Mouse (Mus musculus) hindbrain, embryonic 11.5 days (tissue): ENCODE measurements around the gene Nr1d2. TPM values are rescaled to one million over a fixed set of nuclear protein-coding genes. Genes with fewer than 3 reads are reported as not detected.
A peak's percentile ranks its signal among the peaks of the same experiment; 100 is the strongest.

Experiments used
- ATAC-seq: fragments of 200-750 bp; cut with Nextera tagmentation; 2 replicates; pipeline ENCODE4 v1.8.0; 2017; ENCODE audit warnings: mild to moderate bottlenecking, moderate TSS enrichment, moderate library complexity; ENCODE audit not compliant: low FRiP score
- DNase-seq: peaks from one replicate; pipeline ENCODE4 v3.0.0-alpha.2; 2015; ENCODE audit warnings: low spot score
- H3K27ac ChIP-seq: fragments of 300-500 bp; sonication (generic); 2 replicates; pipeline ENCODE4 v1.5.1; 2014; ENCODE audit warnings: mild to moderate bottlenecking, low read depth, low read length
- H3K27me3 ChIP-seq: fragments of 300-500 bp; sonication (generic); 2 replicates; pipeline ENCODE4 v1.6.1; 2014; ENCODE audit warnings: mild to moderate bottlenecking, low read length, moderate library complexity, mixed read lengths; ENCODE audit not compliant: control insufficient read depth, insufficient read depth
- H3K36me3 ChIP-seq: fragments of 300-500 bp; sonication (generic); 2 replicates; pipeline ENCODE4 v1.6.1; 2014; ENCODE audit warnings: mild to moderate bottlenecking, low read length, moderate library complexity, mixed read lengths; ENCODE audit not compliant: control insufficient read depth, insufficient read depth
- H3K4me1 ChIP-seq: fragments of 300-500 bp; sonication (generic); replicated peaks from 2 replicates; pipeline ENCODE4 v1.6.1; 2014; ENCODE audit warnings: low read length, mixed read lengths; ENCODE audit not compliant: control insufficient read depth, insufficient read depth
- H3K4me2 ChIP-seq: fragments of 300-500 bp; sonication (generic); replicated peaks from 2 replicates; pipeline ENCODE4 v1.6.1; 2014; ENCODE audit warnings: mild to moderate bottlenecking, low read depth, low read length
- H3K4me3 ChIP-seq: fragments of 300-500 bp; sonication (generic); 2 replicates; pipeline ENCODE4 v1.5.1; 2014; ENCODE audit warnings: low read depth, low read length
- H3K9ac ChIP-seq: fragments of 300-500 bp; sonication (generic); 2 replicates; pipeline ENCODE4 v1.6.1; 2014; ENCODE audit warnings: low read depth, low read length
- H3K9me3 ChIP-seq: fragments of 300-500 bp; sonication (generic); 2 replicates; pipeline ENCODE4 v1.6.1; 2016; ENCODE audit warnings: low read length; ENCODE audit not compliant: control insufficient read depth
- WGBS: fragments of 180-500 bp; shearing (Covaris S2); extraction: QIAGEN DNeasy Blood & Tissue Kit; methylation state at CpG from one replicate; pipeline ENCODE4 v1.1.7; 2014; 5-methylcytosine and 5-hydroxymethylcytosine counted together
- polyA plus RNA-seq: library from polyadenylated mRNA; unstranded; fragments of >200 nt; fragmentation: Nextera tagmentation; extraction: Ambion mirVana; gene quantifications from 2 replicates; pipeline ENCODE4 v1.2.1, GENCODE M21; 2014

Nr1d2 gene
- 4.3 and 4.8 TPM in 2 replicates for polyA plus RNA-seq

DNA sequence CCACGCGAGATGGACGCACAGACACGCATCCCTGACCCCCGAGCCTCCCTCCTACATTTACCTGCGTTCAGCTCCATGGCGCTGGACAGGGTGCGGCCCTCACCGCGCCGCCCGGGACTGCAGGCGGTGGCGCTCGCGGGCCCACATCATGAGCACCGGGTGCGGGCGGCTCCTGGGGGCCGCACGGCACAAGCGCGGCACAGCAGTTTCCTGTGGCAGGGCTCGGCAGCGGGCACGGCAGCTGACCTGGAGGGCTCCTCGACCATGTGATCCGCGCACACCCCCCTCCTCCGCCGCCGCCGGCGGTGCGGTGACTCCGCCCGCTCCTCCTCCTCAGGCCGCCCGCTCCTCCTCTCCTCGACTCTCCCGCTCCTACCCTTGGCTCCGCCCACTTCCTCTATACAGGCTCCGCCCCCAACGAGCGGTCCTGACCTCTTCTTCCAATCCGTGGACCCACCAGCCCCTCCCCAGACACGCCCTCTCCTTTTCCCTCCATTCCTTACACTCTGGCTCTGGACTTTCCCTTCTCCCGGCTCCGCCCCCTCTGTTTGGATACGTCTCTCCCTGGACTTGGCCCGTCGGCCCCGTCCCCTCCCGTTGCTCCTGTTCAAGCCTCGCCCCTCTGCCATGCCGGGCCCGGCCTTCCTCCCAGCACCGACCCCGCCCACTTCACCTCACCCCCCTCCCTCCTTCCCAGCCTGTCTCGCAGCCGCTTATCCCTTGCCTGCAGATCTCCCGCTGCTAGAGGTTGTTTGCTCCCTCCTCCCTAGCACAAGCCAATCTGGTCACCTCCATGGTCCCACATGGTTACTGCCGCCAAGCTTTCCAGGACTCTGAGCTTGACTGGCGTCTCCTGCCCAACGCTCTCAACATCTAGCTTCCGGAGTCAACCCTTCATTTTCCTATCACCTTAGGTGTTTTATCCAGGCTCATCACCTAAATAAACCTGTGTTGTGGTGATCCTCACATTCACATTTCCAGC is at the start of gene Nr1d2:
TSS of gene Nr1d2 (minus strand) at position 378 of the 982 bp plus-strand sequence.
- DNase-seq = peak; percentile 99
- WGBS = under 1% methylated on average over 49 of the region's 66 CpGs
- peak; percentile 93 for ATAC-seq
- Histone ChIP-seq H3K36me3 (no peaks in the 10 kb centered on the region), H3K9me3 (no peaks in the 10 kb centered on the region), H3K4me3 (peak within 1 kb of the TSS; percentile 71), H3K4me1 (no peaks in the 10 kb centered on the region), H3K4me2 (peak within 1 kb of the TSS; percentile 85), H3K9ac (peak within 1 kb of the TSS; percentile 58), H3K27me3 (no peaks in the 10 kb centered on the region), H3K27ac (0 out of 2 replicates have a peak within 1 kb of the TSS, but pooled peaks have one; percentile 21)

DNA sequence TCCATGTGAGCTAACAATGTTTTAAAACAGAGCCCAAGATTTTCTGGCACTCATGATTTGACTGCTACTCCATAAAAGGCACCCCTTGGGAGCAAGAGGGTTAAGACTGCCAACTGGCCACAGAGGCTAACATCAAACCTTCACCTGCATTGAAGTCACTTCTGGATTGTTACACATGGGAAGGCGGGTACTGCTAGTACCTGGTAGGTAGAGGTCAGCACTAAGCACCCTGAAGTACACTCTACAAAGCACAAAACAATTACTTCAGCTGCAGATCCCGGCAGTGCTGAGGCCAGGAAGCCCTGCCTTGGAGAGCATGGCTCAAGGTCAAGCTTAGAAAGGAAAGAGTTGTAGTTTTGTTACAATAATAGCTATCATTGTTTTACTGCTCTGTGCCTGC is 48.5 kb upstream of the Nr1d2 start:
- 71% methylated on average over 2 of the region's 2 CpGs for WGBS
- no peak overlapping the region for H3K4me3 ChIP-seq
- ATAC-seq = no peak

DNA sequence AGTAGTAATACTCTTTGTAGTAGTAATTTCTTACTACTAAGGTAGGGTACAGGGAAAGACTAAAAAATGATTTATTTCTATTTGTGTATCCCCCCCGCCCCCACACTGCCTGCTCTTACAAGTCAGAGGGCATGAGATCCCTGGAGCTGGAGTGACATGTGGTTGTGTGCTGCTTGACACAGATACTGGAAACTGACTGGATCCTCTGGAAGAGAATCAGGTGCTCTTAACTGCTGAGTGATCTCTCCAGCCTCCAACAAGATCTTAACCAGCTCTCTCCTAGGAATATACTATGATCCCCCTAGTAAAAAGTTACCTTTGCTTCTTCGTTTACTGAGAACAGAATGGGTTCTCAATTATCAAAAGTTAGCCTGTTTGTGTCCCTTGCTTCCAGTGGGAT is 47.5 kb upstream of the Nr1d2 start:
- ATAC-seq = no peak
- Histone ChIP-seq H3K4me3 (no peak overlapping the region), H3K27me3 (no peaks in the 10 kb centered on the region), H3K36me3 (no peaks in the 10 kb centered on the region), H3K4me1 (no peaks in the 10 kb centered on the region), H3K27ac (no peak overlapping the region), H3K9ac (no peak overlapping the region), H3K4me2 (no peak overlapping the region), H3K9me3 (no peaks in the 10 kb centered on the region)
- 94% methylated on average over 2 of the region's 2 CpGs for WGBS
- DNase-seq = no peak

More for the DNA sequence above, 48.5 kb upstream of the Nr1d2 start:
- DNase-seq = no peak
- no peaks in the 10 kb centered on the region for H3K4me1 ChIP-seq
- no peak overlapping the region for H3K4me2 ChIP-seq
- no peak overlapping the region for H3K27ac ChIP-seq
- H3K27me3 ChIP-seq = no peaks in the 10 kb centered on the region
- no peaks in the 10 kb centered on the region for H3K9me3 ChIP-seq
- no peak overlapping the region for H3K9ac ChIP-seq
- no peaks in the 10 kb centered on the region for H3K36me3 ChIP-seq

DNA sequence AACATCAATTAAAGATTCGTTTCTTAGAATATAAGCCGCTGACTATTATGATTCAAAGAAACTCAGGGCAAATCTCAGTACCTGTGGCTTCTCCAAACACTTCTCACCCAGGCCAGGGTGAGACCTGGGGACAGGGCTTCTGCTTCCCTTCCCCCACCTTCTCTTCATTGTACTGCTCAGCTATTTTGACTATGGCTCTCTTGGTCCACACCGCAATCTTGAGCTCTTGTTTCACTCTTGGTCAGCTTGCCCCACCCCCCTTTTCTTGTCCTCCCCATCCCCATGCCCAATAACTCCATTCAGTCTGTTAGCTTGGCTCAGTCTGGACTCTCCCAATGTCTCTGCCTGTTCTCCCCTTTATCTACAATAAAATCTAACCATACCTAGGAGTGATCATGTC is 46.5 kb upstream of the Nr1d2 start:
- 92% methylated on average over 3 of the region's 3 CpGs for WGBS
- H3K9ac ChIP-seq = no peak overlapping the region
- no peak for DNase-seq
- no peaks in the 10 kb centered on the region for H3K27me3 ChIP-seq
- no peaks in the 10 kb centered on the region for H3K9me3 ChIP-seq
- no peak for ATAC-seq
- H3K4me2 ChIP-seq = no peak overlapping the region
- no peak overlapping the region for H3K27ac ChIP-seq
- no peak overlapping the region for H3K4me3 ChIP-seq
- no peaks in the 10 kb centered on the region for H3K36me3 ChIP-seq
- H3K4me1 ChIP-seq = no peaks in the 10 kb centered on the region

DNA sequence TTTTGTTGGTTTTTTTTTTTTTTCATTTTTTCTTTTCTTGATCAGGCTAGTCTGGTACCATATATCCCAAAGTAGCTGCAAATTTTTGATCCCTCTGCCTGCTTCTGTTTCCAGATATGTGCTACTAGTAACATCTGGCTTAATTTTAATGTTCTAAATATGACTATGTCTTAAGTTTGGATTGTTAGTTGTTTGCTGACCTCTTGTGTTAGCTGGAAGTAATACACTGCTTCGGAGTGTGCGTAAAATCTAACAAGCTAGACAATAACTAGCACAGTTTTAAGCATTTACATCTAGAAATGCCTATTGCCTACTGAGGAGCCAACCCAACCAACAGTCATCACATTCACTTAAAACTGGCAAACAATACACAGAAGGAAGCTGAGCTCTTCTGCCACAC is 45.7 kb upstream of the Nr1d2 start:
- no peak overlapping the region for H3K4me3 ChIP-seq

DNA sequence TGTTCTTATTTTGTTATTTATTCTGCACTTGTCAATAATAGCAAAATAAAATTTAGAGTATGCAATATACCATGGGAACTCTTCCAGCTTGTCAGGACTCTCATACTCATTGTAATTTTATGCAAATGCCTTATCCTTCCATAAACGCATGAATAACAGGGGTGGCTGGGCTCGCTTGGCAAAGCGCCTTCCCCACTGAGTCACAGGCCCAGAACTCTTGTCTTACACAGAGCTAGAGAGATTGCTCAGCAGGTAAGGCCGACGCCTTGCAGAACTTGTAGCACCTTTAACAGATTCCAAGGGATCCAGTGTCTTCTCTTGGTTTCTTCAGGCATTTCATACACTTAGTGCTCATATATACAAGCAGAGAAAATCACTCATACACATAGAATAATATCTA is 41.4 kb upstream of the Nr1d2 start:
- Histone ChIP-seq H3K4me3 (no peak overlapping the region), H3K9ac (no peak overlapping the region), H3K9me3 (no peaks in the 10 kb centered on the region), H3K27me3 (no peaks in the 10 kb centered on the region), H3K36me3 (no peaks in the 10 kb centered on the region), H3K4me1 (no peaks in the 10 kb centered on the region), H3K27ac (no peak overlapping the region), H3K4me2 (no peak overlapping the region)
- DNase-seq (no peak), ATAC-seq (no peak)
- 91% methylated on average over 5 of the region's 5 CpGs for WGBS

More for the DNA sequence above, 45.7 kb upstream of the Nr1d2 start:
- no peak overlapping the region for H3K27ac ChIP-seq
- H3K36me3 ChIP-seq = no peaks in the 10 kb centered on the region
- H3K9me3 ChIP-seq = no peaks in the 10 kb centered on the region
- H3K4me2 ChIP-seq = no peak overlapping the region
- no peaks in the 10 kb centered on the region for H3K27me3 ChIP-seq
- DNase-seq = no peak
- ATAC-seq = no peak
- H3K4me1 ChIP-seq = no peaks in the 10 kb centered on the region
- WGBS = 90% methylated on average over 2 of the region's 2 CpGs
- no peak overlapping the region for H3K9ac ChIP-seq

DNA sequence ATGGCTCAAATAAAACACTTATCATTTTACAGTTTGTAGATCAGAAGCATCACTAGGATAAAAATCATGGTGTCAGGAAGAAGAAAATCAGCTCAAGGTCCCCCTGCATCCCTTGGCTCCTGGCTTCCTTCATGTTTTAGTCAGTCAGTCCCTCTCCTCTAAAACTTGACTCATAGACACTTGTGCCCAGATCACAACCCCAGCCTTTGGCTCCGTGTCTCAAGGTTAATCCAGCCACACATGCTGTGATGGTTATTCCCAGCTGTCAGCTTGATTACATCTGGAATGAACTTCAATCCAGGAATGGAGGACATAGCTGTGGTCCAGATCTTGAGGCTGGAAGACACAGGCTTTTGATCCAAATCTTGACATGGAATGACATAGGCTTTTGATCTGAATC is 35.6 kb upstream of the Nr1d2 start:
- no peaks in the 10 kb centered on the region for H3K36me3 ChIP-seq
- ATAC-seq = no peak
- 83% methylated on average over 1 of the region's 1 CpGs for WGBS
- no peak for DNase-seq
- no peaks in the 10 kb centered on the region for H3K27me3 ChIP-seq
- H3K4me3 ChIP-seq = no peak overlapping the region
- no peak overlapping the region for H3K27ac ChIP-seq
- H3K4me2 ChIP-seq = no peak overlapping the region
- 0 out of 2 replicates have a peak, but pooled peaks cover 2% of the 10 kb centered on the region for H3K4me1 ChIP-seq
- H3K9me3 ChIP-seq = no peaks in the 10 kb centered on the region
- H3K9ac ChIP-seq = no peak overlapping the region

DNA sequence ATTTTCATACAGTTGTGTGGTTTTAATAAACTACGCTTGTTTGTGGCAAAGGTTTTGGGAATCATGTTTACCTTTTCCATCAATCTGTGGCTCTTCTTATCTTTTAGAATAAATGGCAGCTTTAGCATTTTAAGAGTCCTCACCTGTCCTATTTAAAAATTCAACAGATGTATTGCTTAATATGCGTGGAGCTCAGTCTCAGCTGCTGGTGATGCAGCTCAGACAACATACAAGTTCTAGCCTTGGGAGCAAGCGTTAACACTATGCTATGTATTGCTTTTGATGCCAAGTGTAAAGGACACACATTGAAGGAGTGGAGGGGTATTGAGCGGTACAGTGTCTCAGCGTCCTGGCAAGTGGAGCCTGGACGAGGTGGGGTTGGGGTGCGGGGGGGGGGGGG is 32.7 kb upstream of the Nr1d2 start:
- DNase-seq (no peak), ATAC-seq (0 out of 2 replicates have a peak, but pooled peaks have one; percentile 8)
- peak overlapping the region; percentile 54 for H3K4me2 ChIP-seq
- no peak overlapping the region for H3K27ac ChIP-seq
- 10% methylated on average over 5 of the region's 7 CpGs for WGBS
- H3K27me3 ChIP-seq = no peaks in the 10 kb centered on the region
- no peaks in the 10 kb centered on the region for H3K9me3 ChIP-seq
- H3K4me3 ChIP-seq = peak overlapping the region; percentile 94
- H3K9ac ChIP-seq = peak overlapping the region; percentile 37; the same call in 1 of the 2 replicates
- H3K36me3 ChIP-seq = 0 out of 2 replicates have a peak, but pooled peaks cover 3% of the 10 kb centered on the region
- 0 out of 2 replicates have a peak, but pooled peaks cover 2% of the 10 kb centered on the region for H3K4me1 ChIP-seq
